Mouse (Mus musculus) spleen, adult 2 months (tissue): ENCODE measurements around the gene Pkd1l3. TPM values are rescaled to one million over a fixed set of nuclear protein-coding genes. Genes with fewer than 3 reads are reported as not detected.
A peak's percentile ranks its signal among the peaks of the same experiment; 100 is the strongest.

Source experiments
- DNase-seq, 2 experiments: peaks; one replicate each; pipeline versions ENCODE4 v3.0.0 to v3.0.0-alpha.2; 2012 to 2021; ENCODE audit warnings: low spot score in 2 of 2, low read depth in 1 of 2
- H3K27ac ChIP-seq: fragments of 200-500 bp; 2 replicates; pipeline ENCODE4 v1.5.1; 2012; ENCODE audit warnings: low read length, inconsistent platforms; ENCODE audit not compliant: insufficient read depth
- H3K27me3 ChIP-seq: fragments of 200-500 bp; 2 replicates; pipeline ENCODE4 v1.6.1; 2012; ENCODE audit warnings: mild to moderate bottlenecking, moderate library complexity, low read length, inconsistent platforms; ENCODE audit not compliant: control insufficient read depth, insufficient read depth
- H3K36me3 ChIP-seq: fragments of 200-500 bp; 2 replicates; pipeline ENCODE4 v1.6.1; 2012; ENCODE audit warnings: mild to moderate bottlenecking, low read length, inconsistent platforms; ENCODE audit not compliant: control insufficient read depth, insufficient read depth
- H3K4me1 ChIP-seq: fragments of 200-500 bp; 2 replicates; pipeline ENCODE4 v1.6.1; 2011; ENCODE audit warnings: inconsistent platforms; ENCODE audit not compliant: control insufficient read depth, insufficient read depth, insufficient read length
- H3K4me3 ChIP-seq: fragments of 200-500 bp; 2 replicates; pipeline ENCODE4 v1.5.1; 2011; ENCODE audit warnings: mild to moderate bottlenecking, inconsistent platforms; ENCODE audit not compliant: insufficient read depth, insufficient read length; ENCODE audit errors: extremely low read depth
- CTCF ChIP-seq: fragments of 200-500 bp; IDR thresholded peaks from 2 replicates; pipeline ENCODE4 v1.5.1; 2011; ENCODE audit warnings: mild to moderate bottlenecking, inconsistent platforms; ENCODE audit not compliant: insufficient read depth, insufficient read length, insufficient replicate concordance; ENCODE audit errors: extremely low read depth
- POLR2A ChIP-seq: fragments of 200-500 bp; IDR thresholded peaks from 2 replicates; pipeline ENCODE4 v1.6.1; 2011; ENCODE audit warnings: low read depth, low read length, inconsistent platforms
- WGBS: fragments of 180-500 bp; shearing (Covaris S2); methylation state at CpG from one replicate; pipeline ENCODE4 v1.1.7; 2018; 5-methylcytosine and 5-hydroxymethylcytosine counted together
- polyA plus RNA-seq: library from polyadenylated mRNA; depleted of rRNA; stranded (reverse); fragments of >200 nt; gene quantifications from 2 replicates; pipeline ENCODE4 v1.2.3, GENCODE M21; 2012

The Pkd1l3 gene
- polyA plus RNA-seq, 1 experiment = 0.91 TPM

DNA sequence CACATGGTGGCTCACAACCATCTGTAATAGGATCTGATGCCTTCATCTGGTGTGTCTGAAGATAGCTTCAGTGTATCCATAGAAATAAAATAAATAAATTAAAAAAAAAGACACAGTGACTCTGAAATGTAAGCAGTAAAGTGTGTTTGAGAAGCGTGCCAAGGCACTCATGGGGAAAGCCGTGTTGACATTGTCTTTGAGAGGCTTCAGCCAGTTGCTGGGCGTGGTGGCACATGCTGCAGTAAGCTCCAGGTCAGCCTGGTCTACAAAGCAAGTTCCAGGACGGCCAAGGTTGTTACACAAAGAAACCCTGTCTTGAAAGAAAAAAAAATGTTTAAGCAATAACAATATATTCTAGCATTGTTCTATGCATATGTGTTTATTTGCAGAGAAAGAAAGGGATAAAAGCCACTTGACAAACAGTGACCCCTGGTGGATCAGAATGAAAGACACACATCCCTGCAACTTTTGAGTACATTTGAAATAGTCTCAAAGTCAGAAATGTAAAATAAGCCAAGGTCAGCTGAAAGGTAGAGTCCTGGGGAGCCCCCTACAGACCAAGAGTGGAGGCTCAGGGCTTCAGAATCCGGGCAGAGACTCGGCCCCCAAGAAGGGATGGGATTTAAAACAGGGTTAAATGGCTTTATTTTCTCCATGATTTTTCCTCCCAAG, 21.1 kb upstream of the Pkd1l3 start:
- TF ChIP-seq POLR2A = no peak
- TF ChIP-seq CTCF = no peak
- Histone ChIP-seq H3K27me3 (no peaks in the 10 kb centered on the region), H3K36me3 (peaks cover 9% of the 10 kb centered on the region), H3K4me1 (no peaks in the 10 kb centered on the region), H3K27ac (no peak overlapping the region), H3K4me3 (no peak overlapping the region)
- WGBS = 75% methylated on average over 6 of the region's 6 CpGs
- no peak for DNase-seq

DNA sequence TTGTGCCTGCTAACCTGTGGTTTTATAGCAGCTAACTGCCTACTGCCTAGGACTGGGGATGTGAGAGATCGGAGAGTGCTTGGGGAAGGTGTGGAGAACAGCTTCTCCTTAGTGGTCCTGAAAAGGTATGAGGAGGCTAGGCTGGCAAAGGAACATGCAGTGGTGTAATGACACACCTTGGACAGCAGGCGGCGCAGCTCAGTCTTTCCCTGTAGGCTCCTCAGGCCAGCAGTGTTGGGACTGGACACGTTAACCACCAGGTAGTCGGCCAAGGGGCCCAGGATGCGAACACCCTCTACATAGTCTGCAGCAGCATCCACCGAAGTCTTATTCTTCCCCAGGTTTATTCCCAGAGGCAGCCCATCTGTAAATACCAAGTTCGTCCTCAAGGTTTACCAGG, 18.5 kb upstream of the Pkd1l3 start:
- peak; percentile 75; the same call in 1 of the 2 replicates for TF ChIP-seq CTCF
- no peak for TF ChIP-seq POLR2A
- peak in 1 of 2 experiments; percentile 58 for DNase-seq
- no peaks in the 10 kb centered on the region for H3K27me3 ChIP-seq
- H3K4me3 ChIP-seq = no peak overlapping the region
- H3K27ac ChIP-seq = no peak overlapping the region
- peaks cover 11% of the 10 kb centered on the region for H3K36me3 ChIP-seq
- no peaks in the 10 kb centered on the region for H3K4me1 ChIP-seq
- WGBS = 51% methylated on average over 8 of the region's 8 CpGs

GRCm38 (mm10) chr8:109606725-109607124, 7.6 kb upstream of the Pkd1l3 start:
- peaks cover 11% of the 10 kb centered on the region for H3K36me3 ChIP-seq
- no peak for DNase-seq
- TF ChIP-seq POLR2A (no peak), CTCF (no peak)

GRCm38 (mm10) chr8:109607650-109608049, 6.7 kb upstream of the Pkd1l3 start:
- Histone ChIP-seq H3K27me3 (no peaks in the 10 kb centered on the region), H3K27ac (no peak overlapping the region), H3K36me3 (peaks cover 6% of the 10 kb centered on the region), H3K4me3 (peak overlapping the region; percentile 64), H3K4me1 (no peaks in the 10 kb centered on the region; the same call in 1 of the 2 replicates)
- no peak for TF ChIP-seq CTCF
- TF ChIP-seq POLR2A = no peak
- no peak for DNase-seq
- 18% methylated on average over 12 of the region's 12 CpGs for WGBS

More at GRCm38 (mm10) chr8:109606725-109607124, 7.6 kb upstream of the Pkd1l3 start:
- H3K4me1 ChIP-seq = no peaks in the 10 kb centered on the region; the same call in 1 of the 2 replicates
- no peak overlapping the region for H3K4me3 ChIP-seq
- H3K27me3 ChIP-seq = no peaks in the 10 kb centered on the region
- WGBS = 84% methylated on average over 2 of the region's 2 CpGs
- H3K27ac ChIP-seq = no peak overlapping the region

DNA sequence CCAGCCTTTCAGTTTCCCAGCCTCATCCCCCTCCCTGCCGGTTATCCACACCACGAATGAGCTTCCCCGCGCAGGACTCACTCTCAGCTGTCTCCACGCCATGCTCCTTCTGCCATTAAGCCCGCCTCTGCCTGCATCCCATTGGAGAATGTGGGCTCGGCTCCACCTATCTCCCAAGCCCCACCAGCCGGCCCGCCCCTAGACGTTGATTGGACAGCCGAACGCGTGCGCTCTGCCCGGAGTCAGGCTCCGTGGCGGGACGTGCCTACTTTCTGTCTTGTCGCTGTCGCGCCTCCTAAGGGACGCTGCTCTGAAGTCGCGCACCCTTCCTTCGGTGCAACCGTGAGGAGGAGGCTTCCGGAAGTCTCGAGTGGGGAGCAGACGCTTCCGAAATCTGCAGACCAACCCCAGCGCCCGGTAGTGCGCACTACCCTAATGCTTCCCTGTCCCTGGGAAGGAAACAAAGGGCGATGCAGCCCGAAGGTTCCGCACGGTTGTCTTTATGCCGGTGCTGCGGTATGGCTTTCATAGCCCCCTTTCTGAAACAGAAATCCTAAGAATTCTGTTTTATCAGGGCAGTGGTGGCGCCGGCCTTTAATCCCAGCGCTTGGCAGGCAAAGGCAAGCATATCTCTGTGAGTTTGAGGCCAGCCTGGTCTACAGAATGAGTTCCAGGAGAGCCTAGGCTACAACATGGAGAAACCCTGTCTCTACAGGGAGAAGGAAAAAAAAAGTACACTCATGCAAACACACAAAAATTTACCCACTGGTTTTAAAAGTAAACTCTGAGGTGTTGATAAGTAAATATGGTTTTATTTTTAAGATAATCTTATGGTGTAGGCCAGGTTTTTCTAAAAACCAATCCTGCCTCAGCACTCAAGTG, 5.8 kb upstream of the Pkd1l3 start, which contains the start of gene Dhodh:
Gene Dhodh (minus strand): TSS at position 403 of the 882 bp plus-strand sequence.
- Histone ChIP-seq H3K27me3 (no peaks in the 10 kb centered on the region), H3K27ac (peak within 1 kb of the TSS; percentile 90), H3K4me3 (peak within 1 kb of the TSS; percentile 64), H3K36me3 (peaks cover 6% of the 10 kb centered on the region), H3K4me1 (no peaks in the 10 kb centered on the region; the same call in 1 of the 2 replicates)
- peak; percentile 94 to 97 for DNase-seq
- under 1% methylated on average over 42 of the region's 42 CpGs for WGBS
- TF ChIP-seq POLR2A = no peak; the same call in 1 of the 2 replicates

GRCm38 (mm10) chr8:109609153-109609502, 5.2 kb upstream of the Pkd1l3 start:
- H3K27me3 ChIP-seq = no peaks in the 10 kb centered on the region
- peaks cover 4% of the 10 kb centered on the region for H3K36me3 ChIP-seq
- no peak for DNase-seq
- H3K4me1 ChIP-seq = no peaks in the 10 kb centered on the region; the same call in 1 of the 2 replicates
- WGBS = 21% methylated on average over 5 of the region's 5 CpGs
- H3K4me3 ChIP-seq = peak overlapping the region; percentile 64
- peak overlapping the region; percentile 73 for H3K27ac ChIP-seq
- no peak for TF ChIP-seq CTCF
- no peak for TF ChIP-seq POLR2A
